Mouse (Mus musculus): ENCODE measurements around the gene Mfsd13b.

GRCm38 (mm10) chr7:121026300-121026699 lies 44.0 kb downstream of the Mfsd13b start:
- TF ChIP-seq JUND (conservative IDR thresholded peaks at IDR 0.05; ENCODE audit: low read depth, low read length) (no peak), TCF12 (IDR thresholded peaks at IDR 0.05; ENCODE audit: low read depth, low read length) (no peak), EP300 (IDR thresholded peaks at IDR 0.05; ENCODE audit: low read length) (no peak), CTCF (conservative IDR thresholded peaks at IDR 0.05 in 1 of 2, IDR thresholded peaks at IDR 0.05 in 1 of 2; ENCODE audit: low read depth in 2 of 2, low read length in 2 of 2) (no peak), POLR2A (IDR thresholded peaks at IDR 0.05; ENCODE audit: low read depth, low read length) (no peak), MAFK (IDR thresholded peaks at IDR 0.05; ENCODE audit: insufficient replicate concordance, low read length) (no peak), CHD2 (IDR thresholded peaks at IDR 0.05; ENCODE audit: low read length) (no peak)

All from CH12.LX (cell line).